Mouse (Mus musculus) lung, embryonic 15.5 days (tissue): ENCODE data around the gene Tvp23a. TPM values are rescaled to one million over a fixed set of nuclear protein-coding genes. Genes with fewer than 3 reads are reported as not detected.
A peak's percentile ranks its signal among the peaks of the same experiment; 100 is the strongest.

ENCODE experiments used
- ATAC-seq: fragments of 200-750 bp; cut with Nextera tagmentation; 2 replicates; pipeline ENCODE4 v1.8.0; 2017; ENCODE audit warnings: moderate number of reproducible peaks, borderline replicate concordance; ENCODE audit not compliant: low FRiP score, low TSS enrichment; ENCODE audit errors: extremely low read depth
- H3K27ac ChIP-seq: fragments of 300-500 bp; sonication (generic); 2 replicates; pipeline ENCODE4 v1.5.1; 2015; ENCODE audit warnings: moderate library complexity, mild to moderate bottlenecking, inconsistent platforms
- H3K27me3 ChIP-seq: fragments of 300-500 bp; sonication (generic); 2 replicates; pipeline ENCODE4 v1.6.1; 2015; ENCODE audit warnings: inconsistent platforms
- H3K36me3 ChIP-seq: fragments of 300-500 bp; sonication (generic); 2 replicates; pipeline ENCODE4 v1.6.1; 2015; ENCODE audit warnings: inconsistent platforms
- H3K4me1 ChIP-seq: fragments of 300-500 bp; sonication (generic); 2 replicates; pipeline ENCODE4 v1.6.1; 2015; ENCODE audit warnings: inconsistent platforms
- H3K4me2 ChIP-seq: fragments of 300-500 bp; sonication (generic); 2 replicates; pipeline ENCODE4 v1.6.1; 2015; ENCODE audit warnings: inconsistent platforms, mild to moderate bottlenecking, moderate library complexity
- H3K4me3 ChIP-seq: fragments of 300-500 bp; sonication (generic); 2 replicates; pipeline ENCODE4 v1.5.1; 2015; ENCODE audit warnings: mild to moderate bottlenecking, inconsistent platforms
- H3K9ac ChIP-seq: fragments of 300-500 bp; sonication (generic); 2 replicates; pipeline ENCODE4 v1.6.1; 2015; ENCODE audit warnings: inconsistent platforms
- H3K9me3 ChIP-seq: fragments of 300-500 bp; sonication (generic); 2 replicates; pipeline ENCODE4 v1.6.1; 2016; ENCODE audit warnings: inconsistent platforms
- WGBS: fragments of 180-500 bp; shearing (Covaris S2); methylation state at CpG from one replicate; pipeline ENCODE4 v1.1.7; 2015; 5-methylcytosine and 5-hydroxymethylcytosine counted together
- polyA plus RNA-seq: library from polyadenylated mRNA; unstranded; fragments of >200 nt; fragmentation: Nextera tagmentation; extraction: Ambion mirVana; gene quantifications from 2 replicates; pipeline ENCODE4 v1.2.1, GENCODE M21; 2015

The Tvp23a gene
- polyA plus RNA-seq, 1 experiment from 2014 or later, result 10.5 TPM

DNA sequence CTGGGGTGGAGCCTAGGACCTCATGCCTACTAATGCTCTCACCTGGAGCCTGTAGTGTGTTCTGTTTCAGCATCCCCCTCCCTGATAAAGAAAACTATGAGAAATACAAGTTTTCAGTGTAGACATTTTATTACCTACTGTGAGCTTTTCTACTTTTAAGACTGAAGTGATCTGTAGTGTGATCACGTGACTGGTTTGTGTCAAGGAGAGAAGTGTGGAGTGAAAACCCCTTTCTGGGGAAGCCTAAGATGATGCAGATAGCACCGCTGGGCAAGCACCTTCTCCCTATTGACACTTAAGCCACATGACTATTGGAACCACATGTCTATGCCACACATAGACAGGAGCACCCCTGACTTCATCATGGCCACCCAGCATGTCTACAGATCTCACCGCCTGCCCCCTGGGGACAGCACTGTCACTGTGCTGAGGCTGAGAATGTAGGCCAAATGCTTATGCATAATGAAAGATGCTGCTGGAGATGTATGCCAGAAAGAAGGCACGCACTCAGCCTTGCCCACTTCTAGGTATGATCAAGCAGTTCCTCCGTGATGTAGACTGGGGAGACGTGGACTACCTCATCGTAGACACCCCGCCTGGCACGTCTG, 26.6 kb downstream of the Tvp23a start:
- H3K36me3 ChIP-seq, result peaks cover 80% of the 10 kb centered on the region

DNA sequence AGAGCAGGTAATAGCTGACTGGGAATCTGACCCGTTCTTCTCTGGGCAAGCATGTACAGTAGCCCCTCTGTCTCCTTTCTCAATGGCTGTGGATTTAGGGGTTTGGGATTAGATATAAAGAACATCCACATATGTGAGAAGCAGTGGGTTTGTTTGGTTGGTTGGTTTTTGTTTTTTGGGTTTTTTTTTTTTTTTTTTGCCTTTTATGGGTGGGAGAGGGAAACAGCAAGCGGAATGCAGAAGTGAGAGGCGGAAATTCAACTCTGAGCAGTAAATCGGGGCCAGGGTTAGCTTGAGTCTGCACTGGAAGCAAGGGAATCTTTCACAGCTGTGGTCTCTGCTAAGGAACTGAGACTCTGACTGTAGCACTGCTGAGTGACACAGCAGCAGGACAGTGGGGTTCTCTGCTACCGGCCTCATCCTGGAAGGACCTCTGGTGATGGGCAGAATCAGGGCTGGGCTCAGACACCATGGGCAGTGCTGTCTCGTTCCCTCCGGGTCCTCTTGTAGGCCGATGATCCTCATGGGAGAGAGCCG, 29.4 kb downstream of the Tvp23a start:
- WGBS, result 93% methylated on average over 9 of the region's 9 CpGs
- Histone ChIP-seq H3K4me3 (no peak overlapping the region), H3K4me2 (no peak overlapping the region), H3K9me3 (no peaks in the 10 kb centered on the region), H3K27ac (no peak overlapping the region), H3K27me3 (no peaks in the 10 kb centered on the region), H3K9ac (no peak overlapping the region), H3K4me1 (0 out of 2 replicates have a peak, but pooled peaks cover 2% of the 10 kb centered on the region), H3K36me3 (peaks cover 77% of the 10 kb centered on the region)
- no peak for ATAC-seq

More for the DNA sequence above, 26.6 kb downstream of the Tvp23a start:
- H3K9ac ChIP-seq, result no peak overlapping the region
- H3K4me2 ChIP-seq, result no peak overlapping the region
- no peak overlapping the region for H3K27ac ChIP-seq
- H3K9me3 ChIP-seq, result no peaks in the 10 kb centered on the region
- WGBS, result 94% methylated on average over 9 of the region's 9 CpGs
- H3K4me3 ChIP-seq, result no peak overlapping the region
- no peaks in the 10 kb centered on the region for H3K27me3 ChIP-seq
- ATAC-seq, result no peak
- H3K4me1 ChIP-seq, result no peaks in the 10 kb centered on the region

DNA sequence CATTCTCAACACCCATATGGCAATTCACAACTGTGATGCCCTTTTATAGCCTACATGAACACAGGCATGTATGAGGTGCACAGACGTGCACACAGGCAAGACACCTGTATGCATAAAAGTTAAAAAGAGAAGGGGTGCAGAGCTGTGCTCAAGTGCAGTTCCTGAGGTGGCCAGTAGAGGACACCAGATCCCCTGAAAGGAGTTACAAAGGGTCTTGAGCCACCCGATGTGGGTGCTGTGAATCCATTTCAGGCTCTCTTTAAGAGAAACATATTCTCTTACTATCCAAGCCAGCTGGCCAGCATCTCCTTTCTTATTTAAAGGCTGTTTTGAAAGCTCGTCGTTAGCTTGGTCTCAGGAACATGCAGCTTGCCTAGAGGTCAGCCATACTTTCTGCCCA, 30.3 kb downstream of the Tvp23a start:
- ATAC-seq, result no peak
- H3K36me3 ChIP-seq, result peaks cover 68% of the 10 kb centered on the region
- no peaks in the 10 kb centered on the region for H3K9me3 ChIP-seq
- H3K4me2 ChIP-seq, result no peak overlapping the region
- no peaks in the 10 kb centered on the region for H3K27me3 ChIP-seq
- H3K4me3 ChIP-seq, result no peak overlapping the region
- WGBS, result 92% methylated on average over 4 of the region's 4 CpGs
- no peak overlapping the region for H3K27ac ChIP-seq
- H3K9ac ChIP-seq, result no peak overlapping the region
- H3K4me1 ChIP-seq, result 0 out of 2 replicates have a peak, but pooled peaks cover 9% of the 10 kb centered on the region

DNA sequence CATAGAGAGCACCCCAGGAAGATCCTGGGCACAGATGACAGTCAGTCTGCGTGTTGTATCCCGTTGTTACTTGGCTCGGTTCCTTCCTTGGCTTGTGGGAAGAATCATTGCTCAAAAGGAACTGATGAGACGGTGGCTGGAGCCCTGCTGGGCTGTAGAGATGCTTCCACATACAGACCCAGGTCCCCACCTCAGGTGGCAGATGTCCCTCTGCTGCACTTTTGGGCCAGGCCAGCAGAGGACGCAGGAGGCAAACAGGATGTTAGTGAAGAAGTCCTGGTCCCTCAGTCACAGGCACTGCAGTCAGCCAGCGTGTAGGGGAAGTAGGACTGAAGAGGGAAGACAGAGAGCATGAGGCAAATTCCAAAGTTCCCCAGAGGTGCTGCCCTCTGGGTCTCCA, 31.2 kb downstream of the Tvp23a start:
- no peak for ATAC-seq
- Histone ChIP-seq H3K36me3 (peaks cover 60% of the 10 kb centered on the region), H3K4me3 (no peak overlapping the region), H3K4me2 (no peak overlapping the region), H3K9me3 (no peaks in the 10 kb centered on the region), H3K27me3 (no peaks in the 10 kb centered on the region), H3K27ac (no peak overlapping the region), H3K9ac (no peak overlapping the region), H3K4me1 (peaks cover 13% of the 10 kb centered on the region; the same call in 1 of the 2 replicates)
- WGBS, result 76% methylated on average over 6 of the region's 6 CpGs

DNA sequence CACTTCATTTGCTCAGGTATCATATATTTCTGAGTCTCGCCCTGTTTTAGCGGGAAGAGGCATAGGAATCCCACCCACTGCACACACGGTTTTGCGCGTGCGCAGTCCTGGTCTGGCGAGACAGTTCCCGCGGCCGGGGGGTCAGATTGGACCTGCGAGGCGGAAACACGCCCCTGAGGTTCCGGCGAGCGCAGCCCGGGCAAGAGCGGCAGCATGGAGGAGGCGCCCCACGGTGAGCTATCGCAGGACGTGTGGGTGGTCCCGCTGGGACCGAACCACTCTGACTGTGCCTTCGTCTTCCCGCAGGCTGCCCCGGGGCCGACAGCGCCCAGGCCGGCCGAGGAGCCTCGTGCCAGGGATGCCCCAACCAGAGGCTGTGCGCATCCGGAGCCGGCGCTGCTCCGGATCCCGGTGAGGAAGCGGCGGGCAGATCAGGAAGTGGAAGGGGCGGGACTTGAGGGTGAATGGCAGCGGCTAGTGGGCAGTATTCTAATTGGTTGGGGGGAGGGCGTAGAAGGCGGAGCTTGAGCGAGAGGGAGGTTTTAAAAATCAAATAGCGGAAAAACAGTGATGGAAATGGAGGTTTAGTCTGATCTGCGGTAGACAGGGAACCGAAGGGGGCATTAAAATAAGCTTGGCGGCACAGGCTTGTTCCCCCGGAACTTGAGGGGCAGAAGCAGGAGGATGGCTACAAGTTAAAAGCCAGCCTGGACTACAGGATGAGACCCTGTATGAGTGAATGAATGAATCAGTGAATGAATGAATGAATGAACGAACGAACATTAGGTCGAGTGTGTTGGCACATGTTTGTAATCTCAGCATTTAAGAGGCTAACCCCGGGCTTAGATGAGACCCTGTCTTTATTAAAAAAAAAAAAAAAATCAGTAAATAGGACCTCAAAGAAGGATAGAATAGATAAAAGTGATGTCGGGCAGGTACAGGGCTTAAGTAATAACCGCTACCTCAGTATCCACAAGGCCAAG, 35.1 kb downstream of the Tvp23a start, which contains the start of gene Nubp1:
Gene Nubp1, plus strand, starts transcription at position 185 of the 983 bp plus-strand sequence.
- peak; percentile 98 for ATAC-seq
- Histone ChIP-seq H3K4me2 (peak within 1 kb of the TSS; percentile 75), H3K27me3 (no peaks in the 10 kb centered on the region), H3K9ac (peak within 1 kb of the TSS; percentile 73), H3K4me3 (peak within 1 kb of the TSS; percentile 68), H3K36me3 (peaks cover 36% of the 10 kb centered on the region), H3K9me3 (no peaks in the 10 kb centered on the region), H3K4me1 (peaks cover 16% of the 10 kb centered on the region; the same call in 1 of the 2 replicates), H3K27ac (peak within 1 kb of the TSS; percentile 94)
- WGBS, result 3% methylated on average over 56 of the region's 56 CpGs

DNA sequence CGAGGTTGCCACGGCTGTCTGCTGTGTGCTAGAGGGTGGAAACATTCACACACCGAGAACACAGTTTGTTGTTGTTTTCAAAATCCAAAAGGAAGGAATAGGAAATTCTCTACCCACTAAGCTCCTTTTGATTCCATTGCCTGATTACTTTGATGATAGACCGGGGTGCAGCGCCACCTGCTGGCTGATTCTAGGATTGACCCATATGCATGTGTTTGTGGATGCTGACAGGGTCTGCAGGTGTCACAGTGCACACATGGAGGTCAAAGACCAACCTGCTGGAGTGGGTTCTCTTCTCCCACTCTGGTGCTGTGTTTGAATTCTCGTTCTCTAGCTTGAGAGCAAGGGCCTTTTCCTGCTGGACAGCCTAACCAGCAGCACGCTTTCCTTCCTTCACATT, 48.0 kb downstream of the Tvp23a start:
- Histone ChIP-seq H3K4me3 (no peak overlapping the region), H3K4me2 (no peak overlapping the region), H3K4me1 (peaks cover 9% of the 10 kb centered on the region), H3K27me3 (no peaks in the 10 kb centered on the region), H3K36me3 (no peaks in the 10 kb centered on the region), H3K9me3 (no peaks in the 10 kb centered on the region), H3K27ac (no peak overlapping the region), H3K9ac (no peak overlapping the region)
- 24% methylated on average over 7 of the region's 7 CpGs for WGBS
- ATAC-seq, result no peak

DNA sequence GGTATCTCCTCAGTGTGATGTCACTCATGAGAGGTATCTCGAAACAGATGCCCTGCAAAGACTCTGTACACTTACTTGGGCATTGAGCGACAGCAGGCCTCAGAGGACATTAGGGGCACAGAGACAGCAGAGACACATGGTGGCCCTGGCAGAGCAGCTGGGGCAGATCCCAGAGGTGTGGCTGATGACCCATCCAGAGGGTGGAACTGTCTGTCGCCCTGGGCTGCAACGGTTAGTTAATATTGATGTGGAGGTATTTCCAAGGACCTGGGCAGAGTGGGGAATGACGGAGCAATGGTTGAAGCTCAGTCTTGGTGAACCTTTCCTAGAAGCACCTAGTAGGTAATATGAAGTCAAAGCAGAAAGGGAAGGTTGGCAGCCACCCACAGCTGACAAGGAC, 48.4 kb downstream of the Tvp23a start:
- Histone ChIP-seq H3K9me3 (no peaks in the 10 kb centered on the region), H3K4me1 (peaks cover 9% of the 10 kb centered on the region), H3K27ac (no peak overlapping the region), H3K9ac (no peak overlapping the region), H3K36me3 (no peaks in the 10 kb centered on the region), H3K4me2 (no peak overlapping the region), H3K27me3 (no peaks in the 10 kb centered on the region), H3K4me3 (no peak overlapping the region)
- WGBS, result 61% methylated on average over 5 of the region's 5 CpGs
- ATAC-seq, result no peak

DNA sequence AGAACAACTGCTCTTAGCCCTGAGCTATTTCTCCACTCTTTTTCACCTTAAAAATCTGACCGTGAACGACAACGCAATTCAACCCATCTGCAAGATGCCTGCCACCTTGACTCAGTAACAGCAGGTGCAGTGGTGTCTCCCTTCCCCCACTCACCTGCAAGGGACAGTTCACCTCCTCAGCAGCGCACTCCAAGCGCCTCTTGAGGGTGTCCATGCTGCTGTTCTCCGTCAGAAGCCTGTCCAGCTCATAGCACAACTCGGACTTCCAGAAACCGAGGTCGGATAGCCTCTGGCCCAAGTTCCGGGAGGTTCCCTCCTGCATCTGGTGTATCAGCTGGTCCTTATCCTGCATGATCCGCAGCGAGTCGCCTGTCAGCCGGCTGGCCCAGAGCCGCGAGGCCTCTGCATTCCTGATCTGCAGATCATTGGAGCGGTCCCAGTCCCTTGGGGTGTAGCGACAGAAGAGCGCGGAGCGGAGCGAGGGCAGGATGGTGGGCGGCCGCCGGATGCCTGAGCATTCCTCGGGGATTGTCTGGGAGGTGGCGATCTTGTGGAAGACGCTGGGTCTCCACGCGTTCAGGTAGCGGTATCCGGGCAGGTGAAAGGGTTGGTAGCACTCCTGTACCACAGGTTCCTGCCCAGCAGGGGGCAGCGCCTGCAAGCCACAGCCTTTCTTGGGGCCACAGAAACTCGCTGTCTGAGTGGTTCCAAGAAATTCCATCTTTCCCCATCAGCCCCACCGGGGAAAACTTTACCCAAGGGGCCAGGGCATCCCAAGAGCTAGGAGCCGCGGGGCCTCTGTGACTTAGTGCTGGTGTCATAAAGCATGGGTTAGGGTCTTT, 52.2 kb downstream of the Tvp23a start, which contains the start of gene Tekt5:
Gene Tekt5, minus strand, starts transcription at position 792 of the 842 bp plus-strand sequence.
- peaks cover 9% of the 10 kb centered on the region for H3K4me1 ChIP-seq
- 5% methylated on average over 37 of the region's 37 CpGs for WGBS
- no peaks in the 10 kb centered on the region; the same call in 1 of the 2 replicates for H3K27me3 ChIP-seq
- H3K9ac ChIP-seq, result peak within 1 kb of the TSS; percentile 13
- ATAC-seq, result peak; percentile 68
- H3K9me3 ChIP-seq, result no peaks in the 10 kb centered on the region
- no peak within 1 kb of the TSS for H3K27ac ChIP-seq
- no peaks in the 10 kb centered on the region for H3K36me3 ChIP-seq
- H3K4me2 ChIP-seq, result peak within 1 kb of the TSS; percentile 60
- H3K4me3 ChIP-seq, result peak within 1 kb of the TSS; percentile 38

DNA sequence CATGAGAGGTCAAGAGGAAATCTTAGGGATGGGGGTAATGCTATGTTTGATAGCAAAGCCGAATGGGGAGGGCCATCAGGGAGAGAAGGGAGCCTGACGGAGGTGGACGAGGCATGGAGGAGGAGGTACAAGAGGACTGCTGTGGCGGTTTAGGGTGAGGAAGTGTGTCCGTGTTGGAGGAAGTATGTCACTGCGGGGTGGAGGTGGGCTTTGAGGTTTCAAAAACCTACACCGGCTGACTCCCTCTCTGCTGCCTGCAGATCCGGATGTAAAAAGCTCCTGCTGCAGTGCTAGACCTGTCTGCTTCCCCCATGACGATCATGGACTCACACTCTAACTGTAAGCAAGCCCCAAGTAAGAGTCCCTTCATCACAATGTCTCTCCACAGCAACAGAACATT, 54.6 kb downstream of the Tvp23a start:
- ATAC-seq, result no peak
- H3K4me3 ChIP-seq, result no peak overlapping the region
- H3K27ac ChIP-seq, result no peak overlapping the region
- WGBS, result 75% methylated on average over 9 of the region's 9 CpGs
- peaks cover 9% of the 10 kb centered on the region for H3K4me1 ChIP-seq
- H3K9me3 ChIP-seq, result no peaks in the 10 kb centered on the region
- no peak overlapping the region for H3K4me2 ChIP-seq
- H3K9ac ChIP-seq, result no peak overlapping the region
- no peaks in the 10 kb centered on the region; the same call in 1 of the 2 replicates for H3K27me3 ChIP-seq
- H3K36me3 ChIP-seq, result no peaks in the 10 kb centered on the region

DNA sequence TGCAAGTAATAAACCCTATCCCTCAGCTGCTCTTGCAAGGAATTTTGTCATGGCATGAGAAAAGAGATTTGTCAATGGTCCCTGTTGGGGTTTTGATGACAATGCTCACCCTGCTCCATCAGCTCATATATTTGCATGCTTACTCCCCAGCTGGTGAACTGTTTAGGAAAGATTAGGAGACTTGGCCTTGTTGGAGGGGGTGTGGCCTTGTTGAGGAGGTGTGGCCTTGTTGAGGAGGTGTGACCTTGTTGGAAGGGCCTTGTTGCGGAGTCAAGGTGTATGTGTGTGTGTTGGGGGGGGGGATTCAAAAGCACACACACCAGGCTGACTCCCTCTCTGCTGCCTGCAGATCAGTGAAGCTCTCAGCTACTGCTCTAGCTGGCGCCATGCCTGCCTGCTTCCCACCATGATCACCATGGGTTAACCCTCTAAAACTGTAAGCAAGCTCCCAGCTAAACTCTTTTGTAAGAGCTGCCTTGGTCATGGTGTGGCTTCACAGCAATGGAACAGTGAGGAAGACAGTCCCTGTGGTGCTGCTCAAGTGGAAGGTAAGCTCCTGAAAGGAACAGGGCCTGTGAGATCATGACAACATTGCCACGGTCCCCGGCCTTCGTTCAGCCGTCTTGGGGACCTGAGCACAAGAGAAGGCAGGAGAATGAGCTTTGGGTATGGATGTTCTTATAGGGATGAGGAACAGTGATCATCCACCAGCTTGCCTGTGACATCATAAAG, 58.4 kb downstream of the Tvp23a start:
- H3K4me2 ChIP-seq, result no peak overlapping the region
- 86% methylated on average over 6 of the region's 6 CpGs for WGBS
- H3K9ac ChIP-seq, result no peak overlapping the region
- no peak for ATAC-seq
- no peaks in the 10 kb centered on the region for H3K9me3 ChIP-seq
- H3K4me3 ChIP-seq, result no peak overlapping the region
- H3K36me3 ChIP-seq, result no peaks in the 10 kb centered on the region
- H3K27me3 ChIP-seq, result no peaks in the 10 kb centered on the region; the same call in 1 of the 2 replicates
- peaks cover 7% of the 10 kb centered on the region for H3K4me1 ChIP-seq
- H3K27ac ChIP-seq, result no peak overlapping the region
